Mouse (Mus musculus): ENCODE results near the gene Mptx2. TPM values are rescaled to one million over a fixed set of nuclear protein-coding genes. Genes with fewer than 3 reads are reported as not detected.
A peak's percentile ranks its signal among the peaks of the same experiment; 100 is the strongest.
"Not testable (repeated sequence)": the region's sequence is repeated elsewhere in the genome, so short reads cannot be mapped to it uniquely, and the experiment has no call there.

The Mptx2 gene
- not detected in 2 replicates for total RNA-seq (2015; ENCODE audit: low replicate concordance)
- total RNA-seq (2017; ENCODE audit: low replicate concordance), result not detected in 2 replicates

GRCm38 (mm10) chr1:173277677-173278076, at the start of gene Mptx2:
Gene Mptx2 (minus strand): TSS chr1:173277777.
- no peak for ATAC-seq (replicated peaks; ENCODE audit: low FRiP score, poor library complexity, severe bottlenecking)

GRCm38 (mm10) chr1:173326552-173326951, 49.0 kb upstream of the Mptx2 start:
- ATAC-seq (replicated peaks; ENCODE audit: low FRiP score, poor library complexity, severe bottlenecking), result no peak

DNA sequence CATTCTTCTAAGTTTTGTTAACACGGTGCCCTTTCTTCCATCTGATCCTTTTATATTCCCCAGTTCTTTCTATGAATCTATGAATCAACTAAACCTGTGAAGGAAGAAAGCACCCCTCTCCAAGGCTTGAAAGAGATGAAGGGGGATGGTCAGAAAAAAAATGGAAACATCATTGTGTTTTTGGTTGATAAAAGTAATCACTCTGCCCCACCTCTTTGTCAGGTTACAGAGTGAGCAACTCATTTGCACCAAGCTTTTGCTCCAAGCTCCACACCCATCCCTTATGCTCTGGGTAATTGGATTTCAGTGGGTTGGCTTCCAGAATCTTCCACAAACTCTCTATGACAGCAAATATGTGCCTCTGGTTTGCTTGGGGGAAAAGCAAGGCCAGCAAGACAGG, 47.8 kb upstream of the Mptx2 start:
- no peak for ATAC-seq (replicated peaks; ENCODE audit: low FRiP score, poor library complexity, severe bottlenecking)

GRCm38 (mm10) chr1:173324961-173325360, 47.4 kb upstream of the Mptx2 start:
- no peak for ATAC-seq (replicated peaks; ENCODE audit: low FRiP score, poor library complexity, severe bottlenecking)

GRCm38 (mm10) chr1:173323839-173324585, 46.4 kb upstream of the Mptx2 start:
- peak; percentile 67 for ATAC-seq (replicated peaks; ENCODE audit: low FRiP score, poor library complexity, severe bottlenecking)

- no peak for ATAC-seq (replicated peaks; ENCODE audit: low FRiP score, poor library complexity, severe bottlenecking)
Measured at GRCm38 (mm10) chr1:173322249-173322627, 44.7 kb upstream of the Mptx2 start.

- 0 out of 2 replicates have a peak, but pooled peaks have one; percentile 28 for ATAC-seq (replicated peaks; ENCODE audit: low FRiP score, poor library complexity, severe bottlenecking)
Measured at GRCm38 (mm10) chr1:173321593-173322248, 44.1 kb upstream of the Mptx2 start.

GRCm38 (mm10) chr1:173317925-173318477, 40.4 kb upstream of the Mptx2 start:
- 0 out of 2 replicates have a peak, but pooled peaks have one; percentile 45 for ATAC-seq (replicated peaks; ENCODE audit: low FRiP score, poor library complexity, severe bottlenecking)

- no peak for ATAC-seq (replicated peaks; ENCODE audit: low FRiP score, poor library complexity, severe bottlenecking)
Measured at GRCm38 (mm10) chr1:173315725-173316124, 38.1 kb upstream of the Mptx2 start.

- not testable (repeated sequence) for ATAC-seq (replicated peaks; ENCODE audit: low FRiP score, poor library complexity, severe bottlenecking)
Measured at GRCm38 (mm10) chr1:173313535-173314050, 36.0 kb upstream of the Mptx2 start.

GRCm38 (mm10) chr1:173302795-173303194, 25.2 kb upstream of the Mptx2 start:
- ATAC-seq (replicated peaks; ENCODE audit: low FRiP score, poor library complexity, severe bottlenecking), result not testable (repeated sequence)

GRCm38 (mm10) chr1:173265701-173266100, 11.9 kb downstream of the Mptx2 start, which contains the start of gene Olfr418:
Gene Olfr418 (plus strand): TSS chr1:173266001.
- ATAC-seq (replicated peaks; ENCODE audit: low FRiP score, poor library complexity, severe bottlenecking), result no peak

GRCm38 (mm10) chr1:173249888-173250287, 27.7 kb downstream of the Mptx2 start:
- ATAC-seq (replicated peaks; ENCODE audit: low FRiP score, poor library complexity, severe bottlenecking), result no peak

- not testable (repeated sequence) for ATAC-seq (replicated peaks; ENCODE audit: low FRiP score, poor library complexity, severe bottlenecking)
Measured at GRCm38 (mm10) chr1:173237004-173237403, 40.6 kb downstream of the Mptx2 start.

GRCm38 (mm10) chr1:173227081-173227480, 50.5 kb downstream of the Mptx2 start, which contains the start of gene Fcer1a:
Gene Fcer1a (minus strand): TSS chr1:173227214.
- ATAC-seq (replicated peaks; ENCODE audit: low FRiP score, poor library complexity, severe bottlenecking), result no peak

Other genes starting within 250 kb of the Mptx2 start
- gene Olfr1408, start 140.4 kb downstream of the Mptx2 start, total RNA-seq (2015; ENCODE audit: low replicate concordance), result not detected in 2 replicates
- gene Olfr1408, start 140.4 kb downstream of the Mptx2 start, total RNA-seq (2017; ENCODE audit: low replicate concordance), result not detected in 2 replicates
- not detected in 2 replicates for gene Olfr1406, start 87.1 kb downstream of the Mptx2 start, total RNA-seq (2015; ENCODE audit: low replicate concordance)
- gene Olfr1406, start 87.1 kb downstream of the Mptx2 start, total RNA-seq (2017; ENCODE audit: low replicate concordance), result not detected in 2 replicates
- not detected in 2 replicates for gene Olfr218, start 80.0 kb downstream of the Mptx2 start, total RNA-seq (2015; ENCODE audit: low replicate concordance)
- gene Olfr218, start 80.0 kb downstream of the Mptx2 start, total RNA-seq (2017; ENCODE audit: low replicate concordance), result not detected in 2 replicates
- gene Olfr1404, start 65.4 kb downstream of the Mptx2 start, total RNA-seq (2015; ENCODE audit: low replicate concordance), result not detected in 2 replicates
- not detected in 2 replicates for gene Olfr1404, start 65.4 kb downstream of the Mptx2 start, total RNA-seq (2017; ENCODE audit: low replicate concordance)
- gene Fcer1a, start 50.6 kb downstream of the Mptx2 start, total RNA-seq (2015; ENCODE audit: low replicate concordance), result 13.0 TPM in 2 replicates
- 5.7 and 9.0 TPM in 2 replicates for gene Fcer1a, start 50.6 kb downstream of the Mptx2 start, total RNA-seq (2017; ENCODE audit: low replicate concordance)
- not detected in 2 replicates for gene Olfr418, start 11.8 kb downstream of the Mptx2 start, total RNA-seq (2015; ENCODE audit: low replicate concordance)
- gene Olfr418, start 11.8 kb downstream of the Mptx2 start, total RNA-seq (2017; ENCODE audit: low replicate concordance), result not detected in 2 replicates
- 223 and 265 TPM in 2 replicates for gene Ackr1, start 56.0 kb upstream of the Mptx2 start, total RNA-seq (2015; ENCODE audit: low replicate concordance)
- gene Ackr1, start 56.0 kb upstream of the Mptx2 start, total RNA-seq (2017; ENCODE audit: low replicate concordance), result 67.0 and 67.1 TPM in 2 replicates
- 101 and 132 TPM in 2 replicates for gene Aim2, start 73.1 kb upstream of the Mptx2 start, total RNA-seq (2015; ENCODE audit: low replicate concordance)
- gene Aim2, start 73.1 kb upstream of the Mptx2 start, total RNA-seq (2017; ENCODE audit: low replicate concordance), result 121 and 141 TPM in 2 replicates
- gene Cadm3, start 89.9 kb upstream of the Mptx2 start, total RNA-seq (2015; ENCODE audit: low replicate concordance), result not detected in 2 replicates
- 7.8 TPM in 2 replicates for gene Cadm3, start 89.9 kb upstream of the Mptx2 start, total RNA-seq (2017; ENCODE audit: low replicate concordance)
- 2.5 and 10.5 TPM in 2 replicates for gene Ifi206, start 213.3 kb upstream of the Mptx2 start, total RNA-seq (2015; ENCODE audit: low replicate concordance)
- gene Ifi206, start 213.3 kb upstream of the Mptx2 start, total RNA-seq (2017; ENCODE audit: low replicate concordance), result 0.08 and 1.0 TPM in 2 replicates

Data from erythroid progenitor cell, adult 5-6 weeks (primary cell).